Mouse (Mus musculus) liver, adult 2 months (tissue): ENCODE data around the gene Hist2h2bb.

ENCODE experiments used
- CTCF ChIP-seq: fragments of 200-500 bp; IDR thresholded peaks from 2 replicates; pipeline ENCODE4 v1.5.1; 2011; ENCODE audit warnings: low read depth, low read length, control low read depth
- POLR2A ChIP-seq: fragments of 200-500 bp; IDR thresholded peaks from 2 replicates; pipeline ENCODE4 v1.6.1; 2011; ENCODE audit warnings: low read length, control low read depth; ENCODE audit not compliant: insufficient read depth; ENCODE audit errors: extremely low read depth

DNA sequence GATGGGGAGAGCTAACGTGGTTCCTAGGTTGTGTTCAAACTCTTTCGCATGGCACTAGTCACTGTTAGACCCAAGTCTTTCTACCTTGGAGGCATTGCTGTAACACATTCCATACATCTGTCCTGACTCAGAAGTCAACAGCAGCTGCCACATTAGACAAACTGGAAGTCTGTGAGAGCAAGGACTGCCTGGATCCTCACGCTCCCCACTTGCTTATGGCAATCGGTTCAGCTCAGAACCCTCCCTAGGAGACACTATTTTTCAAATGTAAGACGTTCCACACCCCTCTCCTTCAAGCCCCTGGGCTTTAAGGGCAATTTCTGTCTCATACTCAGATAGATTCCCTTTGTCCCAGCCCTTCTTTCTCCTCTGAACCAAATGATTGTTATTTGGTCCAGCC is 32.5 kb downstream of the Hist2h2bb start:
- no peak for TF ChIP-seq CTCF
- TF ChIP-seq POLR2A = no peak
